Mouse (Mus musculus) left cerebral cortex, postnatal 10 days (tissue): ENCODE measurements around the gene Med17. TPM values are rescaled to one million over a fixed set of nuclear protein-coding genes. Genes with fewer than 3 reads are reported as not detected.
"Not testable (repeated sequence)": the region's sequence is repeated elsewhere in the genome, so short reads cannot be mapped to it uniquely, and the experiment has no call there.

Source experiments
- DNase-seq, 2 experiments: peaks; one replicate each; pipeline ENCODE4 v3.0.0; 2021 to 2022; ENCODE audit warnings: low spot score in 2 of 2, mixed read lengths in 1 of 2; ENCODE audit errors: extremely low spot score in 1 of 2
- intact Hi-C: fragments of 180-260 bp; cut with DNase I; formaldehyde crosslinking; loops from one replicate; pipeline ENCODE4 v1.15.1; 2025
- total RNA-seq, 2 experiments: library from RNA; stranded (reverse); gene quantifications; 2 replicates each; pipeline ENCODE4 v1.2.3; 2021

The Med17 gene
- total RNA-seq: 10 to 100 TPM; 34.5 to 35.1 TPM

GRCm38 (mm10) chr9:15279649-15280490, at the start of gene Med17:
Med17 (minus strand) TSS chr9:15279931.
- peak; percentile 93 to 96 for DNase-seq
- intact Hi-C loops: loop anchor here (5.0 kb wide), 1 partner anchor 52 kb away; no protein-coding TSS in a partner anchor

- intact Hi-C loops: no loop called here
- DNase-seq: no peak
These were observed 38.5 kb upstream of the Med17 start for GRCm38 (mm10) chr9:15318170-15318742.

- intact Hi-C loops: no loop called here
- DNase-seq: no peak
These were observed 37.8 kb upstream of the Med17 start for GRCm38 (mm10) chr9:15317223-15318169.

- intact Hi-C loops, DNase-seq: not testable (repeated sequence)
These were observed 36.6 kb upstream of the Med17 start for GRCm38 (mm10) chr9:15316296-15316695.

GRCm38 (mm10) chr9:15314619-15315018, 34.9 kb upstream of the Med17 start:
- intact Hi-C loops: no loop called here
- no peak for DNase-seq

- intact Hi-C loops: no loop called here
- DNase-seq: no peak
These were observed 33.9 kb upstream of the Med17 start for GRCm38 (mm10) chr9:15313633-15314032.

GRCm38 (mm10) chr9:15312054-15312735, 32.5 kb upstream of the Med17 start:
- DNase-seq: no peak
- intact Hi-C loops: no loop called here

- intact Hi-C loops: no loop called here
- DNase-seq: no peak
These were observed 30.4 kb upstream of the Med17 start for GRCm38 (mm10) chr9:15310179-15310578.

- DNase-seq: no peak
- intact Hi-C loops: loop anchor here (5.0 kb wide), 1 partner anchor 37 kb away; no protein-coding TSS in a partner anchor
These were observed 29.7 kb upstream of the Med17 start for GRCm38 (mm10) chr9:15309425-15309824.

- DNase-seq: no peak
- intact Hi-C loops: loop anchor here (5.0 kb wide), 1 partner anchor 36 kb away; no protein-coding TSS in a partner anchor
These were observed 28.5 kb upstream of the Med17 start for GRCm38 (mm10) chr9:15308254-15308653.

GRCm38 (mm10) chr9:15307257-15307656, 27.5 kb upstream of the Med17 start:
- DNase-seq: no peak
- intact Hi-C loops: loop anchor here (5.0 kb wide), 1 partner anchor 35 kb away; no protein-coding TSS in a partner anchor

GRCm38 (mm10) chr9:15306398-15307119, 26.8 kb upstream of the Med17 start, which contains the start of gene 4931406C07Rik:
4931406C07Rik (minus strand) TSS chr9:15306448.
- intact Hi-C loops: loop anchor here (5.0 kb wide), 1 partner anchor 34 kb away; no protein-coding TSS in a partner anchor
- peak in 1 of 2 experiments; percentile 23 for DNase-seq

- intact Hi-C loops: loop anchor here (5.0 kb wide), 1 partner anchor 33 kb away; no protein-coding TSS in a partner anchor
- DNase-seq: peak; percentile 94 to 98
These were observed 26.0 kb upstream of the Med17 start, which contains the start of gene Taf1d for GRCm38 (mm10) chr9:15305503-15306397. Taf1d (plus strand) TSS chr9:15306214.

GRCm38 (mm10) chr9:15302881-15303280, 23.1 kb upstream of the Med17 start:
- DNase-seq: no peak
- intact Hi-C loops: no loop called here

GRCm38 (mm10) chr9:15302006-15302405, 22.3 kb upstream of the Med17 start:
- DNase-seq, intact Hi-C loops: not testable (repeated sequence)

GRCm38 (mm10) chr9:15301399-15301798, 21.7 kb upstream of the Med17 start:
- intact Hi-C loops: no loop called here
- peak in 1 of 2 experiments; percentile 48 for DNase-seq
